Mouse (Mus musculus): ENCODE measurements around the gene Armc2. TPM values are rescaled to one million over a fixed set of nuclear protein-coding genes. Genes with fewer than 3 reads are reported as not detected.

The Armc2 gene
- polyA plus RNA-seq, 1 experiment, result 15.9 TPM

GRCm38 (mm10) chr10:42024406-42024805 is 6.2 kb upstream of the Armc2 start:
- Histone ChIP-seq H3K27me3 (ENCODE audit: control insufficient read depth, insufficient read depth, low read length) (no peaks in the 10 kb centered on the region), H3K36me3 (ENCODE audit: control insufficient read depth, insufficient read depth, low read length) (no peaks in the 10 kb centered on the region), H3K4me1 (ENCODE audit: control insufficient read depth, insufficient read depth, low read length) (no peaks in the 10 kb centered on the region), H3K4me3 (ENCODE audit: control insufficient read depth, low read depth, low read length) (no peak overlapping the region), H3K27ac (ENCODE audit: control insufficient read depth, insufficient read depth, low read depth, low read length) (no peak overlapping the region)
- TF ChIP-seq CTCF (IDR thresholded peaks at IDR 0.05; ENCODE audit: control insufficient read depth, insufficient read depth, insufficient replicate concordance, low read depth, low read length), result no peak
- TF ChIP-seq POLR2A (IDR thresholded peaks at IDR 0.05; ENCODE audit: control insufficient read depth, low read depth, low read length), result no peak

GRCm38 (mm10) chr10:42021536-42021935 is 3.3 kb upstream of the Armc2 start:
- no peaks in the 10 kb centered on the region for H3K27me3 ChIP-seq (ENCODE audit: control insufficient read depth, insufficient read depth, low read length)
- TF ChIP-seq CTCF (IDR thresholded peaks at IDR 0.05; ENCODE audit: control insufficient read depth, insufficient read depth, insufficient replicate concordance, low read depth, low read length), result no peak
- no peak for TF ChIP-seq POLR2A (IDR thresholded peaks at IDR 0.05; ENCODE audit: control insufficient read depth, low read depth, low read length)
- no peaks in the 10 kb centered on the region; the same call in 1 of the 2 replicates for H3K4me1 ChIP-seq (ENCODE audit: control insufficient read depth, insufficient read depth, low read length)
- no peak overlapping the region for H3K27ac ChIP-seq (ENCODE audit: control insufficient read depth, insufficient read depth, low read depth, low read length)
- no peaks in the 10 kb centered on the region for H3K36me3 ChIP-seq (ENCODE audit: control insufficient read depth, insufficient read depth, low read length)
- H3K4me3 ChIP-seq (ENCODE audit: control insufficient read depth, low read depth, low read length), result no peak overlapping the region

GRCm38 (mm10) chr10:42014086-42014485 is 4.2 kb downstream of the Armc2 start:
- no peaks in the 10 kb centered on the region for H3K36me3 ChIP-seq (ENCODE audit: control insufficient read depth, insufficient read depth, low read length)
- no peaks in the 10 kb centered on the region; the same call in 1 of the 2 replicates for H3K4me1 ChIP-seq (ENCODE audit: control insufficient read depth, insufficient read depth, low read length)
- no peak overlapping the region for H3K27ac ChIP-seq (ENCODE audit: control insufficient read depth, insufficient read depth, low read depth, low read length)
- no peak overlapping the region for H3K4me3 ChIP-seq (ENCODE audit: control insufficient read depth, low read depth, low read length)
- TF ChIP-seq CTCF (IDR thresholded peaks at IDR 0.05; ENCODE audit: control insufficient read depth, insufficient read depth, insufficient replicate concordance, low read depth, low read length), result no peak
- TF ChIP-seq POLR2A (IDR thresholded peaks at IDR 0.05; ENCODE audit: control insufficient read depth, low read depth, low read length), result no peak
- H3K27me3 ChIP-seq (ENCODE audit: control insufficient read depth, insufficient read depth, low read length), result no peaks in the 10 kb centered on the region

GRCm38 (mm10) chr10:42010761-42011435 is 7.3 kb downstream of the Armc2 start:
- Histone ChIP-seq H3K27me3 (ENCODE audit: control insufficient read depth, insufficient read depth, low read length) (no peaks in the 10 kb centered on the region), H3K36me3 (ENCODE audit: control insufficient read depth, insufficient read depth, low read length) (no peaks in the 10 kb centered on the region; the same call in 1 of the 2 replicates), H3K27ac (ENCODE audit: control insufficient read depth, insufficient read depth, low read depth, low read length) (no peak overlapping the region), H3K4me3 (ENCODE audit: control insufficient read depth, low read depth, low read length) (no peak overlapping the region), H3K4me1 (ENCODE audit: control insufficient read depth, insufficient read depth, low read length) (no peaks in the 10 kb centered on the region)
- no peak for TF ChIP-seq CTCF (IDR thresholded peaks at IDR 0.05; ENCODE audit: control insufficient read depth, insufficient read depth, insufficient replicate concordance, low read depth, low read length)
- TF ChIP-seq POLR2A (IDR thresholded peaks at IDR 0.05; ENCODE audit: control insufficient read depth, low read depth, low read length), result no peak

GRCm38 (mm10) chr10:42005259-42005658 is 13.0 kb downstream of the Armc2 start:
- Histone ChIP-seq H3K27me3 (ENCODE audit: control insufficient read depth, insufficient read depth, low read length) (no peaks in the 10 kb centered on the region), H3K4me1 (ENCODE audit: control insufficient read depth, insufficient read depth, low read length) (no peaks in the 10 kb centered on the region), H3K36me3 (ENCODE audit: control insufficient read depth, insufficient read depth, low read length) (no peaks in the 10 kb centered on the region; the same call in 1 of the 2 replicates), H3K4me3 (ENCODE audit: control insufficient read depth, low read depth, low read length) (no peak overlapping the region), H3K27ac (ENCODE audit: control insufficient read depth, insufficient read depth, low read depth, low read length) (no peak overlapping the region)
- TF ChIP-seq CTCF (IDR thresholded peaks at IDR 0.05; ENCODE audit: control insufficient read depth, insufficient read depth, insufficient replicate concordance, low read depth, low read length) (no peak), POLR2A (IDR thresholded peaks at IDR 0.05; ENCODE audit: control insufficient read depth, low read depth, low read length) (no peak)

GRCm38 (mm10) chr10:42004690-42005089 is 13.6 kb downstream of the Armc2 start:
- no peak overlapping the region for H3K4me3 ChIP-seq (ENCODE audit: control insufficient read depth, low read depth, low read length)
- TF ChIP-seq POLR2A (IDR thresholded peaks at IDR 0.05; ENCODE audit: control insufficient read depth, low read depth, low read length) (no peak), CTCF (IDR thresholded peaks at IDR 0.05; ENCODE audit: control insufficient read depth, insufficient read depth, insufficient replicate concordance, low read depth, low read length) (no peak)
- H3K4me1 ChIP-seq (ENCODE audit: control insufficient read depth, insufficient read depth, low read length), result no peaks in the 10 kb centered on the region
- H3K27me3 ChIP-seq (ENCODE audit: control insufficient read depth, insufficient read depth, low read length), result no peaks in the 10 kb centered on the region
- H3K27ac ChIP-seq (ENCODE audit: control insufficient read depth, insufficient read depth, low read depth, low read length), result no peak overlapping the region
- no peaks in the 10 kb centered on the region; the same call in 1 of the 2 replicates for H3K36me3 ChIP-seq (ENCODE audit: control insufficient read depth, insufficient read depth, low read length)

GRCm38 (mm10) chr10:42004056-42004455 is 14.2 kb downstream of the Armc2 start:
- TF ChIP-seq POLR2A (IDR thresholded peaks at IDR 0.05; ENCODE audit: control insufficient read depth, low read depth, low read length) (no peak), CTCF (IDR thresholded peaks at IDR 0.05; ENCODE audit: control insufficient read depth, insufficient read depth, insufficient replicate concordance, low read depth, low read length) (no peak)
- H3K27me3 ChIP-seq (ENCODE audit: control insufficient read depth, insufficient read depth, low read length), result no peaks in the 10 kb centered on the region
- H3K4me1 ChIP-seq (ENCODE audit: control insufficient read depth, insufficient read depth, low read length), result no peaks in the 10 kb centered on the region
- no peak overlapping the region for H3K27ac ChIP-seq (ENCODE audit: control insufficient read depth, insufficient read depth, low read depth, low read length)
- no peak overlapping the region for H3K4me3 ChIP-seq (ENCODE audit: control insufficient read depth, low read depth, low read length)
- no peaks in the 10 kb centered on the region; the same call in 1 of the 2 replicates for H3K36me3 ChIP-seq (ENCODE audit: control insufficient read depth, insufficient read depth, low read length)
